Mouse (Mus musculus) bone marrow, adult 2 months (tissue): ENCODE data around the gene Hoxc11. TPM values are rescaled to one million over a fixed set of nuclear protein-coding genes. Genes with fewer than 3 reads are reported as not detected.

Experiments used
- H3K27ac ChIP-seq: fragments of 200-500 bp; 2 replicates; pipeline ENCODE4 v1.5.1; 2012; ENCODE audit warnings: low read depth, mild to moderate bottlenecking, control low read depth, inconsistent platforms, low read length; ENCODE audit not compliant: control insufficient read depth, poor library complexity, insufficient read depth
- H3K4me1 ChIP-seq: fragments of 200-500 bp; 2 replicates; pipeline ENCODE4 v1.6.1; 2011; ENCODE audit warnings: low read length; ENCODE audit not compliant: control insufficient read depth, insufficient read depth
- H3K4me3 ChIP-seq: fragments of 200-500 bp; replicated peaks from 2 replicates; pipeline ENCODE3; 2011; ENCODE audit warnings: mild to moderate bottlenecking, low read depth, low read length, control low read depth; ENCODE audit not compliant: control insufficient read depth
- CTCF ChIP-seq: fragments of 200-500 bp; IDR thresholded peaks from 2 replicates; pipeline ENCODE4 v1.5.1; 2011; ENCODE audit warnings: low read length, control low read depth; ENCODE audit not compliant: control insufficient read depth, insufficient read depth
- POLR2A ChIP-seq: fragments of 200-500 bp; IDR thresholded peaks from 2 replicates; pipeline ENCODE4 v1.6.1; 2011; ENCODE audit warnings: low read depth, mild to moderate bottlenecking, control low read depth, low read length, borderline replicate concordance; ENCODE audit not compliant: control insufficient read depth
- WGBS: fragments of 180-500 bp; shearing (Covaris S2); methylation state at CpG from one replicate; pipeline ENCODE4 v1.1.7; 2018; 5-methylcytosine and 5-hydroxymethylcytosine counted together
- polyA plus RNA-seq: library from polyadenylated mRNA; stranded (reverse); fragments of >200 nt; gene quantifications from 2 replicates; pipeline ENCODE4 v1.2.4, GENCODE M21; 2011; ENCODE audit warnings: low replicate concordance; ENCODE audit not compliant: missing spikeins, insufficient read depth, insufficient read length

Hoxc11 gene
- polyA plus RNA-seq, 1 experiment: not detected

GRCm38 (mm10) chr15:102959663-102960191 is 5.5 kb downstream of the Hoxc11 start:
- no peak for TF ChIP-seq POLR2A
- TF ChIP-seq CTCF: no peak
- no peak overlapping the region for H3K4me3 ChIP-seq
- no peak overlapping the region for H3K27ac ChIP-seq
- H3K4me1 ChIP-seq: no peaks in the 10 kb centered on the region
- 6% methylated on average over 13 of the region's 13 CpGs for WGBS

DNA sequence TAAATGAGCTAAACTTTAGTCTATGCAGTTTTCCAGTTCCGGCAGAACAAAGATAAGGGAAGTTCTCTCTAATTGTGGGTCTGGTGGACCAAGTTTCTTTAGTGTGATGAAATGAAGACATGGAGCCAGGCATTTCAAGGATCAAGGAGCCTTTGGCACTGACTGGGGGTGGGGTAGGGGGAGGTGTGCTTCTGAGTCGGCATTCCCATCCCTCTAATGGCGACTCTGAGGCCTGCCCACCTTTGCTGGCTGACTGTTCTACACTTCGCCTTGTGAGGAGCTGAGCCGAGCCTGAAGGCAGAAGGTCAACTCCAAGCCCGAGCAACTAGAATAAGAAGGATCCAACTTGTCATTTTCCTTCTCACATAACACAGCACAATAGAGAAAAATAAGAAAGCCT is 7.5 kb downstream of the Hoxc11 start:
- 6% methylated on average over 6 of the region's 6 CpGs for WGBS
- TF ChIP-seq CTCF (no peak), POLR2A (no peak)
- Histone ChIP-seq H3K27ac (no peak overlapping the region), H3K4me3 (no peak overlapping the region), H3K4me1 (no peaks in the 10 kb centered on the region)

DNA sequence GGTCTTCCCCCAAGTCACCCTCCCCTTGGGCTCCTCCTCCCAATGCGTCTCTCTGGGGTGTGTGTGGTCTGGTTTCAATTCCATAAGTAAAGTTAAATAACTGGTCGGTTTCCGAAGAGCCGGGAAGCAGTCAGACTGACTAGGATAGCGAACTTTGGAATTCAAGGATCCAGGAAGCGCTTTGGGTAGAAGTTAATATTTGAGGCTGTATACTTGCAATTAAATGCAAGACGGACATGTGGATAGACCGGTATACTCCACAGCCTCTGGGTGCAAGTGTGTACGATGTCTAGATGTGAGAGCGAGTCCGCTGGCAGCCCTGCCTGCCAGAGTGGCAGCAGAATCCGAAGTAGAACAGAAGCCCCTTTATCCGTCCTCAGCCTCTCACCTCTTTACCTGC is 8.3 kb downstream of the Hoxc11 start:
- TF ChIP-seq POLR2A (no peak), CTCF (no peak)

DNA sequence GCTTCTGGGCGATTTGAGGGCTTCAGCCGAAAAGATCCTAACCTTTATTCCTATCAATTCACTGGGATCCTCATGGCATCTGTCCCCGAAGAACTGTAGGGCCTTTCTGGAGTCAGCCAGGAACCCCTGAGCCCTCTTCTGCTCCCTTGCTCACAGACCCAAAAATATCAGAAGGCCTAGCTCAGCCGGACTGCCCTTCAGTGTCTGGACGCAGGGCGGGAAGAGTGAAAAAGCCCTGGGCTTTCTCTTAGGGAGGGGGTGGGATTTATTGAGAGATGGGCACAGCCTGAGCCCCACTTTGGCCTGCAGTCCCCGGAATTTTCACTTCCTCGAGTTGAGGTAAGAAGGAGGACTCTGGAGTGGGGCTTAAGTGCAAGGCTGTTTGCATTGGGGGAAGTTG is 9.0 kb downstream of the Hoxc11 start:
- 12% methylated on average over 8 of the region's 8 CpGs for WGBS
- no peaks in the 10 kb centered on the region for H3K4me1 ChIP-seq
- H3K27ac ChIP-seq: no peak overlapping the region
- no peak for TF ChIP-seq CTCF
- TF ChIP-seq POLR2A: no peak
- H3K4me3 ChIP-seq: no peak overlapping the region

More for the DNA sequence above, 8.3 kb downstream of the Hoxc11 start:
- 14% methylated on average over 13 of the region's 13 CpGs for WGBS
- Histone ChIP-seq H3K4me1 (no peaks in the 10 kb centered on the region), H3K27ac (no peak overlapping the region), H3K4me3 (no peak overlapping the region)

GRCm38 (mm10) chr15:102963671-102964640 is 9.7 kb downstream of the Hoxc11 start:
- WGBS: 4% methylated on average over 28 of the region's 28 CpGs
- no peaks in the 10 kb centered on the region for H3K4me1 ChIP-seq
- no peak overlapping the region for H3K27ac ChIP-seq
- TF ChIP-seq POLR2A (no peak), CTCF (no peak)
- H3K4me3 ChIP-seq: no peak overlapping the region

DNA sequence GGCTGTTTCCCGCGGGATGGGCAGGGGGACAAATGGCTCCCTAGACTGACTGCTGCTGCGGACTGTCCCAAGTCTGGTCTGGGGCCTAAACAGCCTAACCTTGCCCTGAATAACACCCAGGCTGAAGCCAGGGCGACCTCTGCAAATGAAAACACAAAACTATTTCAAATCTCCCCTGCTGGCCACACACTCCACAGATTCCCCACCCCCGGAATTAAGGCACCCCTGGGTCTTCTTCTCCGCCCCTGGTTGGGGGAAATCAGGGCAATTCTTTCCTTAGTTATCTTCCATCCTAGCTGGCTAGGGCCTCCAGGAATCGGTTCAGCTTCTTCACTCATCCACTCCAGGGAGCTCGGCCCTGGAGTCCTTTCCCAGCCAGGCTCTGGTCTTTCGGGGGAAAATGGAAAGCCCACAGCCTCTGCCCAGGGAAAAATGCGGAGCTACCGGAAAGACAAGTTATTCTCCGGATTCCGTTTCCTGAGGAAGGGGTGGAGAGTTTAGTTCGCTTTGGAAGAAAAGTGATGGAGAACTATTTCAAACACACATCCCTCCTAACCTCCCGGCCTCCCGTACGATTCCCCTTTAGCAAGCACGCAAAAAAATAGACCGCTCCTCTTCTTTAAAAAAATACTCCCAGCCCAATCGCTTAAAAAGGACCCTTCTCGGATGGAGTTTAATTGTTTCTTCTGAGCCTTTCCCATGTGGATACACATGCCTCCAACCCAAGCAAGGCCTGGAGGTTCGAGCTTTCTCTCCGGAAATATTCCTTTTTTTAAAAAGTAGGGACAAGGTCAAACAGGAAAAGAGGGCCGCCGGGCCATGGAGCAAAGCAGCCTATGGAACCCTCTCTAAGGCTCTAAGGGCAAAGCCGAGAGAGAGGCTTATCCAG is 11.0 kb downstream of the Hoxc11 start:
- TF ChIP-seq CTCF: no peak
- TF ChIP-seq POLR2A: no peak
- H3K4me1 ChIP-seq: no peaks in the 10 kb centered on the region
- WGBS: 13% methylated on average over 26 of the region's 26 CpGs

GRCm38 (mm10) chr15:102965892-102966775 is 11.9 kb downstream of the Hoxc11 start:
- Histone ChIP-seq H3K4me3 (no peak overlapping the region), H3K27ac (no peak overlapping the region), H3K4me1 (no peaks in the 10 kb centered on the region)
- TF ChIP-seq CTCF: peak; percentile 69
- TF ChIP-seq POLR2A: no peak
- 5% methylated on average over 28 of the region's 30 CpGs for WGBS

More for the DNA sequence above, 11.0 kb downstream of the Hoxc11 start:
- Histone ChIP-seq H3K4me3 (no peak overlapping the region), H3K27ac (no peak overlapping the region)
